Mouse (Mus musculus) stomach, adult 2 months (tissue): ENCODE measurements around the gene Olfr1123. TPM values are rescaled to one million over a fixed set of nuclear protein-coding genes. Genes with fewer than 3 reads are reported as not detected.

ENCODE experiments used
- polyA plus RNA-seq: library from polyadenylated mRNA; depleted of rRNA; stranded (reverse); fragments of >200 nt; gene quantifications from 2 replicates; pipeline ENCODE4 v1.2.3, GENCODE M21; 2012; rRNA removed

Olfr1123 gene
- not detected in 2 replicates for polyA plus RNA-seq

DNA sequence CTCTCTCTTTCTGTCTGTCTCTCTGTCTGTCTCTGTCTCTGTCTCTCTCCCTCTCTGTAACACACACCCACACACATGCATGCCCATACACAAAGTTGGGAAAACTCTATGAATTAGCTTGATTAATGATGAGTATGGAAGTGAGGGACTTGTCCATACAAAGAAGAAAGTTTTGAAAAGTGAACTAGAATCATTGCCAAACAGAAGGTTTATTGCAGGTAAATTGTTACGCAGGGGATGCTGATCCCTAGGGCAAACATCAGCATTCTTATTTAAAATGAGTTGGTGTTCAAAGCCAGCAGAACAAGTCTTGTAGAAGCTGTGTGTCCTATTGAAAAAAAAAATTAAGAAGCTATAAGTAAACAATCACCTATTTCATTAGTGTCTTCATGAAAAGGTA lies at the start of gene Olfr1123:
TSS of gene Olfr1123 (plus strand) at position 301 of the 400 bp plus-strand sequence.

DNA sequence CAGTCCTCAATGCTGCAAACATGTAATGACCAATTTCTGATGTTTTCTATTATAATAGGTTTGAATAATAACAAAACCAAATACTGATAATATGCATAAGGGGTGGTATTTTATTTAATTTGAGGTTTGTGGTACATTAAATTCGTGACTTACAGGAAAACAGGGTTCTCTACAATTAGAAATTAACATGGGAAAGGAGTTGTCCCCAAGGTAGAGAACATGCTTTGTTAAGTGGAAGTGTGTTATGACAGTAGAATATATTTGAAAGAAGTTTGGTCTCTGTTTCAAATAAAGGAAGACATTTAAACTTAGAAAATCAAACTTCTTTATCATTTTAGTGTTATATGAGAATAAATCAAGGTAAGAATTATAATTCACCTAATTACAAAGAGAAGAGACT lies 46.8 kb upstream of the Olfr1123 start, which contains the start of gene Olfr1121:
TSS of gene Olfr1121 (plus strand) at position 301 of the 400 bp plus-strand sequence.

DNA sequence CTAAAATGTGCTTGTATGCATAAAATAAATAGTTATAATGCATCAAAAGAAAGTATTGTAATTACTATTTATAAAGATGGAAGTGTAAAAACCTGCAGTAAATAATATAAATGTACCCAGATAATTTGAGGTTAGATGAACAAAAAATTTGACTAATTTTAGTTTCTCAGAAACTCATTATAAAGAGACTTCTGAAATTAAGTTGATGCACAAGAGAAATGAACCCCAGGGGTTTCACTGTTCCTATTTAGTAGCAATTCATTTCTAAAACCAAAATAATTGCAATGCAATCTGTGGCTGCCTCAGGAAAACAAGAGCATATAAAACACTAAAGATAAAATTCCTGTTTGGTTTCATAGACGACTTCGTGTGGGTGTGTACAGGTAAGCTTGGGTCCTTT lies 30.9 kb upstream of the Olfr1123 start, which contains the start of gene Olfr1122:
TSS of gene Olfr1122 (plus strand) at position 301 of the 400 bp plus-strand sequence.

DNA sequence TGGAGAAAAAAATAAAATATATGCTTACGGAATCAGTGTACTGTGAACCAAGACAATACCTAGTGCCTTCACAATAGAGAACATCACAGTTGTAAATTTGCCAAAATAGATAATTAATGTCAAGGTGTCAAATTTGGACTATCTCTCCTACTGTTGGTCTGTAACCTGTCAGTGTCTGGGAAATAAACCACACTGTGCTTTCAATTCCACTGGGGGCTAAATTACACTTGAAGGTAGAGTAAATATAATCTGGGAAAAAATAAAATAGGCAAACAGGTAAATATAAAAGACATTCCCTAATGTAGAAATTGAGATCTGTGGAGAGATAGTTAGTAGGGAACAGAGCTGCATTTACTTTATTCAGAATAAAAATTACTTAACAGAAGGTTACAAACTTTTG lies 13.5 kb downstream of the Olfr1123 start, which contains the start of gene Olfr1124:
TSS of gene Olfr1124 (plus strand) at position 301 of the 400 bp plus-strand sequence.

GRCm38 (mm10) chr2:87453662-87454061 lies 37.2 kb downstream of the Olfr1123 start, which contains the start of gene Olfr1126:
Gene Olfr1126, plus strand, starts transcription at chr2:87453962.

Other genes with a start within 250 kb of the Olfr1123 start
- not detected in 2 replicates for gene Olfr1112, start 228.8 kb upstream of the Olfr1123 start, polyA plus RNA-seq
- not detected in 2 replicates for gene Olfr1113, start 207.7 kb upstream of the Olfr1123 start, polyA plus RNA-seq
- not detected in 2 replicates for gene Olfr1115, start 168.6 kb upstream of the Olfr1123 start, polyA plus RNA-seq
- not detected in 2 replicates for gene Olfr1116, start 149.1 kb upstream of the Olfr1123 start, polyA plus RNA-seq
- gene Olfr1118, start 109.1 kb upstream of the Olfr1123 start, polyA plus RNA-seq: not detected in 2 replicates
- not detected in 2 replicates for gene Olfr1120, start 61.8 kb upstream of the Olfr1123 start, polyA plus RNA-seq
- not detected in 2 replicates for gene Olfr1121, start 46.7 kb upstream of the Olfr1123 start, polyA plus RNA-seq
- not detected in 2 replicates for gene Olfr1122, start 30.8 kb upstream of the Olfr1123 start, polyA plus RNA-seq
- not detected in 2 replicates for gene Olfr1124, start 13.6 kb downstream of the Olfr1123 start, polyA plus RNA-seq
- gene Olfr1126, start 37.3 kb downstream of the Olfr1123 start, polyA plus RNA-seq: not detected in 2 replicates
- not detected in 2 replicates for gene Pramel7, start 80.5 kb downstream of the Olfr1123 start, polyA plus RNA-seq
- gene Pramel6, start 89.9 kb downstream of the Olfr1123 start, polyA plus RNA-seq: not detected in 2 replicates
- gene Olfr153, start 115.2 kb downstream of the Olfr1123 start, polyA plus RNA-seq: not detected in 2 replicates
- gene Olfr1128, start 128.9 kb downstream of the Olfr1123 start, polyA plus RNA-seq: not detected in 2 replicates
- not detected in 2 replicates for gene Olfr1129, start 157.3 kb downstream of the Olfr1123 start, polyA plus RNA-seq
- not detected in 2 replicates for gene Olfr1130, start 189.6 kb downstream of the Olfr1123 start, polyA plus RNA-seq
- not detected in 2 replicates for gene Olfr1131, start 210.5 kb downstream of the Olfr1123 start, polyA plus RNA-seq
- not detected in 2 replicates for gene Olfr1132, start 220.9 kb downstream of the Olfr1123 start, polyA plus RNA-seq
- gene Olfr1133, start 230.7 kb downstream of the Olfr1123 start, polyA plus RNA-seq: not detected in 2 replicates
- gene Olfr1134, start 241.8 kb downstream of the Olfr1123 start, polyA plus RNA-seq: not detected in 2 replicates